Mouse (Mus musculus): ENCODE data around the gene Vps11.
"Not testable (repeated sequence)": the region's sequence is repeated elsewhere in the genome, so short reads cannot be mapped to it uniquely, and the experiment has no call there.

Gene Vps11

DNA sequence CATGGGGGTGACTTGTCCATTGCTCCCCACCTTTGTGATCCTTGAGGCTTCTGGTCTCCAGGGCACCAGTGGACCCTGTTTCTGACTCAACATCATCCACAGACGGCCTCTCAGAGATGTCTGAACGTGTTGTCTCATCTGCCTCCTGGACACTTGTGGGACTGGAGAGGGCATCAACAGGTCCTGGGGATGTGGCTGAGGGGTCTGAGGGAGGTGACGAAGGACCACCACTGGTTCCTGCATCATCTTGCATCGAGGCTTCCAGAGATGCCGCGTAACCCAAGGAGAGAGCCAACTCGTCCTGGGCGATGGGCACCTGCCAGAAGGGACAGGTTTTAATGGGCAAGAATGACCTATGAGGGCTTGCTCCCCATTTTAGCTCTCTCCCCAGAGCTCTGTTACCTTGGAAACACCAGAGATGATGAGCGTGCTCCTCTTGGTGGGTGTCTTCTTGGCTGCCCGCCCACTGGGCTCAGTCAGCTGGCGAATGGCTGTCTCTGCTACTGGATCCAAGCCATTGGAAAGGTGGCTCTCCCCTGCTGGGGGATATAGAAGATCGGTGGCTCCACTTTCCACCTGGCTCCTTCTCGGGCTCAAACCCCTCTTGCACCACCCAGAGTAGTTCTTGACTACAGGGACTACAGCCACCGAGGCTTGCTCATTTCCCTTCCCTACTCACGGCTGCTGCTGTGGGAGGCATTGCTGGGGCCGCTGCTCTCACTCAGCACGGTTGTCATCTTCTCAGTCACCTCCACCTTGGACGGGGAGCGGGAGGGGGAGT is 47.8 kb downstream of the Vps11 start:
- DNase-seq, result peak; percentile 57

GRCm38 (mm10) chr9:44311136-44312134 is 50.0 kb downstream of the Vps11 start:
- DNase-seq, result no peak

DNA sequence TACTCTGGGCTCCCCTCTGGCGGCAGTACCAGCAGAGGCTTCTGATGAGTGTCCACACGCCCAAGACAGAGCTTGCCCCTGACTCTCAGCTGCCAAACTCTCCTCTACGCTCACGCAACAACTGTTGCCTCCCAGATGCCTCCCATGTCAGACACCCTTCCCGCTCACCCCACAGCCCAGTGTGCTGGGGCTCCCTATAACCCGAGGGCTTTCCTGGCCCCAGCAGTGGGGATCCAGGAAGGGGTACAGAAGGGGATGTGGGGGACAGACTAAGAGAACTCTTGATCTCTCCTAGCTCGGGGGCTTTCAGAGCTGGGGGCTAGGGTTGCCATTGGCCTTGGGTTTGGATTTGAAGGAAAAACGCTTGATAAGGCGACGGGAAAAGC is 50.7 kb downstream of the Vps11 start:
- no peak for DNase-seq

DNA sequence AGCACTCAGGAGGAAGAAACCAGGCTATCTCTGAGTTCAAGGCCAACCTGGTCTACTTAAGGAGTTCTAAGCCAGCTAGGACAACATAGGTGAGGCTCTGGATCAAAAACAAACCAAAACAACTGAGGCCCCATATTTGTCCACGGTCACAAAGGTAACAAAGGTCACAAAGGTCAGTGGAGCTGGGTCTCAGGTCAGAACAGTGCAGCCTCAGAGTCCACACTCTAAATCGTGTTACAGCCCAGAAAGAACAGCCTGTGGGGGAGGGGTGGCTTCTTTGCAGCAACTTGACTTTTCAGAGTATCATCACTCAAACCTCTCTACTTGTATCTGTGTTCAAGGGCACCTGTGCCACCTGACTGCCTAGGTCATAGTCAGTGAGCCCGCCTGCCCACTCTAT is 51.7 kb downstream of the Vps11 start:
- DNase-seq, result no peak

DNA sequence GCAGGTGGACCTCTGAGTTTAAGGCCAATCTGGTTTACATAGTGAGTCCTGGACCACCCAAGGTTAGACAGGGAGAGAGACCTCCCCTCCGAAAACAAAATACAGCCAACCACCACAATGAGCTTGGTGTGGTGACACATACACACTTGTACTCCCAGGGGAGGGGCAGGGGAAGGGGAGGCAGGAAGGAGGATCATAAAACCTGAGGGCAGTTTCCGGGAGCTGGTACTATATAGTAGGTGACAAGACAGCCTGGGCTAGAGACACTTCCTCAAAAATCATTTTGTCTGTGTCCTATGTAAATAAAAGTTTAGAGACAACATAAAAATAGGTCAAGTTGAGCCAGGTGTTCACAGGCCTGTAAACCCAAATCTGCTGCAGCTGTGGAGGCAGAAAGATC is 54.2 kb downstream of the Vps11 start:
- DNase-seq, result no peak

- no peak for DNase-seq
Observed at GRCm38 (mm10) chr9:44306532-44306931, 54.9 kb downstream of the Vps11 start.

DNA sequence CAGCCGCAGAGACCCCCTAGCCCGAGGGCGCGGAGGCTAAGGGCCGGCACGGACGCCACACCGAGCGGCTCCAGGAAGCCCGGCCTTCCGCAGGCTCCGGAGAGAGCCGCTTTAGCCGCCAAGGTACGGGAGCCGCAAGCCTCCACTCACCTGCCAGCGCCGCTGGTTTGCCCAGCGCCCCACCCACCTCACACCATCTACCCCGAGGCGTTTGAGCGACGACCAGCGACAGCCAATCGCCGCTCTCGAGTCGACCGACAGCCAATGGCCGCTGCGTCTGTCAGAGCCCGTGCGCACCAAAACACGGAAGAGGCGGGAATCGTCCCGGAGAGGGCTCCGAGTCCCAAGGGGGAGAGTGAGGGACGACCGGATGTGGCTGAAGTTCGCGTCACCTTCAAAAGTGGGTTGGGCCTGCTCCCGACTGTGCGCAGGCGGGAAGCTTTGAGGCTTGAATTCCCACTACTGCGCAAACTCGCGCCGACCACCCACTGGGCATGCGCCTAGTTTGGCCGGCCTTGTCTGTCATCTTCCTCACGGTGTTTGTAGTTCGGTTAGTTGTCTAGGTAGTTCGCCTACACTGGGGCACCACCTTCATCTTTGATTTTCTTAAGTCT is 55.9 kb downstream of the Vps11 start, which contains the start of gene Hinfp:
Hinfp (minus strand) TSS at position 206 of the 614 bp plus-strand sequence.
- peak; percentile 97 for DNase-seq

GRCm38 (mm10) chr9:44300001-44300400 is 61.5 kb downstream of the Vps11 start:
- not testable (repeated sequence) for DNase-seq
